Mouse (Mus musculus): ENCODE results near the gene Sarnp. TPM values are rescaled to one million over a fixed set of nuclear protein-coding genes. Genes with fewer than 3 reads are reported as not detected.
A peak's percentile ranks its signal among the peaks of the same experiment; 100 is the strongest.

Sarnp gene
- total and polyA plus RNA-seq, 2 experiments from 2014 or later: 19.4 to 135 TPM

DNA sequence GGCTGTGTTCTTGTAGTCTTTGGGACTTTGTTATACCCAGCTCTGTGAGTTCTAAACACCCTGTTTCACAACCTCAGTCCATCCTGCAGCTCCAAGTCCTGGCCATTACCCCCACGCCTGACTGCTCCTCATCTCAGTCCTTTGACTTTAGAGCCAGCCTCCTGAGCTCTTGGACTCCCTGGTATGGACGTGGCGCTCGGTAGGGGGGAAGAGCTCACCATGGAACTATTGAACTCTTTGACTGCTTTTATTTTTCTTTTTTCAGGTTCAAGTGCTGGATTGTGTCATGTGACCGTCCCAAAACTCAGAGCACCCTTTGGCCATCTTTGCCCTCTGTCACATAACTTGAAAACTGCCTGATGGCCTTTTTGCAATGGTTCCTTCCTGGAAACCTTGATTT is 64.9 kb downstream of the Sarnp start:
- 92% methylated on average over 5 of the region's 5 CpGs for WGBS
- TF ChIP-seq CTCF (IDR thresholded peaks at IDR 0.05; ENCODE audit: low read depth): no peak
- TF ChIP-seq EP300 (IDR thresholded peaks at IDR 0.05; ENCODE audit: low read depth): no peak
- ATAC-seq (ENCODE audit: insufficient read depth, low read depth) (no peak), DNase-seq (ENCODE audit: low spot score) (no peak)
- Histone ChIP-seq H3K9ac (replicated peaks; ENCODE audit: low read depth, low read length) (no peak overlapping the region), H3K27ac (ENCODE audit: low read depth) (no peak overlapping the region), H3K9me3 (replicated peaks; ENCODE audit: control insufficient read depth, low read length) (no peaks in the 10 kb centered on the region), H3K4me2 (ENCODE audit: low read depth, low read length) (no peak overlapping the region), H3K36me3 (replicated peaks; ENCODE audit: control insufficient read depth, insufficient read depth, low read length) (0 out of 2 replicates have a peak, but pooled peaks cover 4% of the 10 kb centered on the region), H3K4me1 (ENCODE audit: control insufficient read depth, insufficient read depth) (no peaks in the 10 kb centered on the region), H3K27me3 (ENCODE audit: control insufficient read depth, insufficient read depth, low read length) (no peaks in the 10 kb centered on the region), H3K4me3 (ENCODE audit: low read depth, low read length) (no peak overlapping the region)

DNA sequence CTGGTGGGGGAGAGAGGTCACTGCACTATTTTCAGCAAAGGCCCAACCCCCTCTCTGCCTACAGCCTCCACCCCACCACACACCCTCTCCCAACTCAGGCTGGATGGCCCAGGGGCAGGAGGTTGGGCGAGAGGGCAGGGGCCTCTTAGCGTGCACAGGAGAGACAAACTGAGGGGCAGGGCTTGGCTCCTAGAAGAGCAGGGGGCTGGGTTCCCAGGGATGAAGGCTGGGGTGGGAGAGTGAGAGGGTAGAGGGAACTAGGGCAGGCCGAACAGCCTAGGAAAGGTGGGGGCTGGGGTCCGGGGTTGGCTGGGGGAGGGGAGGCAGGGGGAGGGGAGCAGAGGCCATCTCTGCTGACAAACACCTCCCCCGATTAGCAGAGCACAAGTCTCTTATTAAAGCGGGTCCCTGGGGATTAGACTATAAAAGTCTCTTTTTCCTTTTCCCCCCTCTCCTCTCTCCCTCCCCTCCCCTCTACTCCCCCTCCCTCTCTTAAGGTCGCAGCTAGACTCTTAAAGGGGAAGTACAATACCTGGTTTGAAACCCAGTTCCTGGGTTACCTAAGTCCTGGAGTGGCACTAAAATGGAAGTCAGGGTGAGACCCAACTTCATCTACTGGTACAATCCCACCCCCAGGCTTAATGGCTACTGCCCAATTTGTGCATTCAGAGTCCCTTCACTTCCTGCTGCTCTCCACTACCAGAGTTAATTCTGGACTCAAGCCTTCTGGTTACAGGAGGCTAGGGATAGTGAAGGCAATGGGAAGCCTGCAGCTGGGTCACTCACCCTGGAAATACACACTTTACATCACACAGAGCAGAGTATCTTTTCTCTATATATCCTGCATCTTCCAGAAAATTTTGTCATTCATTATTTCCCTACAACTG is 72.1 kb downstream of the Sarnp start:
- Histone ChIP-seq H3K4me3 (ENCODE audit: low read depth, low read length) (peak overlapping the region; percentile 27), H3K4me2 (ENCODE audit: low read depth, low read length) (peak overlapping the region; percentile 56), H3K4me1 (ENCODE audit: control insufficient read depth, insufficient read depth) (peaks cover 13% of the 10 kb centered on the region), H3K9ac (replicated peaks; ENCODE audit: low read depth, low read length) (0 out of 2 replicates have a peak overlapping the region, but pooled peaks have one; percentile 0), H3K27me3 (ENCODE audit: control insufficient read depth, insufficient read depth, low read length) (peaks cover 8% of the 10 kb centered on the region; the same call in 1 of the 2 replicates), H3K9me3 (replicated peaks; ENCODE audit: control insufficient read depth, low read length) (no peaks in the 10 kb centered on the region), H3K36me3 (replicated peaks; ENCODE audit: control insufficient read depth, insufficient read depth, low read length) (no peaks in the 10 kb centered on the region), H3K27ac (ENCODE audit: low read depth) (no peak overlapping the region)
- DNase-seq (ENCODE audit: low spot score) (peak; percentile 32), ATAC-seq (ENCODE audit: insufficient read depth, low read depth) (peak; percentile 25)
- 5% methylated on average over 5 of the region's 7 CpGs for WGBS
- no peak for TF ChIP-seq EP300 (IDR thresholded peaks at IDR 0.05; ENCODE audit: low read depth)
- no peak for TF ChIP-seq CTCF (IDR thresholded peaks at IDR 0.05; ENCODE audit: low read depth)

GRCm38 (mm10) chr10:128889846-128890245 is 72.7 kb downstream of the Sarnp start:
- no peak overlapping the region for H3K9ac ChIP-seq (replicated peaks; ENCODE audit: low read depth, low read length)
- H3K4me1 ChIP-seq (ENCODE audit: control insufficient read depth, insufficient read depth): peaks cover 15% of the 10 kb centered on the region
- no peaks in the 10 kb centered on the region for H3K36me3 ChIP-seq (replicated peaks; ENCODE audit: control insufficient read depth, insufficient read depth, low read length)
- no peak for TF ChIP-seq EP300 (IDR thresholded peaks at IDR 0.05; ENCODE audit: low read depth)
- H3K27ac ChIP-seq (ENCODE audit: low read depth): no peak overlapping the region
- ATAC-seq (ENCODE audit: insufficient read depth, low read depth) (no peak), DNase-seq (ENCODE audit: low spot score) (no peak)
- peak overlapping the region; percentile 74 for H3K4me2 ChIP-seq (ENCODE audit: low read depth, low read length)
- WGBS: 13% methylated on average over 2 of the region's 2 CpGs
- H3K27me3 ChIP-seq (ENCODE audit: control insufficient read depth, insufficient read depth, low read length): peaks cover 8% of the 10 kb centered on the region; the same call in 1 of the 2 replicates
- no peak overlapping the region; the same call in 1 of the 2 replicates for H3K4me3 ChIP-seq (ENCODE audit: low read depth, low read length)
- H3K9me3 ChIP-seq (replicated peaks; ENCODE audit: control insufficient read depth, low read length): no peaks in the 10 kb centered on the region

DNA sequence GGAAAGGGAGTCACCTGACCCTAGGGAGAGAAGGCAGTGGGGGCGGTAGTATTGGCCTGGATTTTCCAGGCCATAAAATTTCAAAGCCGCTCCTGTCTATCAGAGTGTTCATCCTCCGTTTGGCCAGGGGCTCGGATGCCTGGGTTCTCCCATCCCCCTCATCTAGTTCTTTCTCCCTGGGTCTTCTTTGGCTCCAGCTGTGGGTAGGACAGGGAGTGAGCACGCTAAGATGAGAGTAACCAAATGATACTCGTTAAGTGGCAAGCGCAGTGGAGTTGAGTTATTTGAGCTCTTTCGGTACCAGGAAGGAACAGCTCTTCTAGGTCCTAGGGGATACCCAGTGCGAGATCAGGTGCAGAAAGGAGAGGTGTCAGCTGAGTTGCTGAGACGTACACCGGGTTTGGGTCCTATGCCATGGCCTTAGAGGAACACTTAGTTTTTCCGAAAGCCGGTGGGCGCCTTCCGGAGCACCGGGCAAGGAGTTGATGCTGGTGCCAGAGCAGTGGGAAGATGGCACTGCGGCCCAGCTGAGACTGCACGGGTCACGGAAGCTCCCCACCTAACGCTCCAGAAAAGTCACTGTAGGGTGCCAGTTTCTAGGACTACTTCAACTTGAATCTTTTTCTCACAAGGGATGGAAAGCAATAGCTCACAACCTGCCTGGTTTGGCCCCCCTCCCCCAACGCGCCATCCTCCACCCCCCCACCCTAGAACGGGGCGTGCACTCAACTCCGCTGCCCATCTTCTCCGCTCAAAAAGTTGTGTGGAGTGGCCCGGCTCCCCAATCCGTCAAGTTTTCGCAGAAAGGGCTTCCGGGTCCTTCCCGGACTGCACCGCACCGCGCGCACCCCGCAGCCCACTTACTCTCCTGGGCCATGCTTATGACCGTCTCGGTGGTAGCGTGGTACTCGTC is 73.5 kb downstream of the Sarnp start:
- Histone ChIP-seq H3K36me3 (replicated peaks; ENCODE audit: control insufficient read depth, insufficient read depth, low read length) (no peaks in the 10 kb centered on the region), H3K4me1 (ENCODE audit: control insufficient read depth, insufficient read depth) (peaks cover 20% of the 10 kb centered on the region), H3K9me3 (replicated peaks; ENCODE audit: control insufficient read depth, low read length) (no peaks in the 10 kb centered on the region), H3K4me3 (ENCODE audit: low read depth, low read length) (peak overlapping the region; percentile 54), H3K27me3 (ENCODE audit: control insufficient read depth, insufficient read depth, low read length) (peaks cover 8% of the 10 kb centered on the region; the same call in 1 of the 2 replicates), H3K27ac (ENCODE audit: low read depth) (no peak overlapping the region), H3K9ac (replicated peaks; ENCODE audit: low read depth, low read length) (peak overlapping the region; percentile 63), H3K4me2 (ENCODE audit: low read depth, low read length) (peak overlapping the region; percentile 74)
- TF ChIP-seq CTCF (IDR thresholded peaks at IDR 0.05; ENCODE audit: low read depth) (no peak), EP300 (IDR thresholded peaks at IDR 0.05; ENCODE audit: low read depth) (no peak)
- ATAC-seq (ENCODE audit: insufficient read depth, low read depth) (0 out of 2 replicates have a peak, but pooled peaks have one; percentile 2), DNase-seq (ENCODE audit: low spot score) (no peak)
- WGBS: 3% methylated on average over 40 of the region's 40 CpGs

All from heart, postnatal 0 days (tissue).